Mouse (Mus musculus) G1E (cell line): ENCODE results near the gene Lsm2.

Experiments
- CTCF ChIP-seq: IDR thresholded peaks from 2 replicates; pipeline ENCODE4 v1.5.1; 2012; ENCODE audit warnings: low read depth, low read length, inconsistent platforms, mixed read lengths
- GATA1 ChIP-seq: IDR thresholded peaks from 2 replicates; pipeline ENCODE4 v1.6.1; 2012; ENCODE audit warnings: borderline replicate concordance, low read length, inconsistent platforms, mixed read lengths
- GATA2 ChIP-seq: IDR thresholded peaks from 2 replicates; pipeline ENCODE4 v1.6.1; 2012; ENCODE audit warnings: low read depth, low read length, inconsistent platforms, borderline replicate concordance

DNA sequence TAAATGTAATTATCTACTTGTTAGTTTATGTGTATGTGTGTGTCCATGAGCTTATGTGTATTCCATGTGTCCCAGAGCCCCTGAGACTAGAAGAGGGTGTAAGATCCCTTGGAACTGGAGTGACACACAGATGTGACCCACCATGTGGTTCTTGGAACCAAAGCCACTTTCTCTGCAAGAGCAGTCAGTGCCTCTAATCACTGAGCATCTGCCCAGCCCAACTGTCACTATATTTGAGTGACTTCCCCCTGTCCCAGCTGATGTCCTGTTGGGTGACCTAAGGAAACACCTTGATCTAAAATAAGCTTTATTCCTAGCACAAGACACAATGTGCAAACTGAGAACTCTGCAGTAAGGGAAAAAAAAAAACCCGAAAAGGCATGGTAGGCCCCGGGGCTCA lies 46.7 kb downstream of the Lsm2 start:
- no peak for TF ChIP-seq CTCF
- TF ChIP-seq GATA1: no peak
- TF ChIP-seq GATA2: no peak
